Mouse (Mus musculus) embryonic facial prominence, embryonic 12.5 days (tissue): ENCODE data around the gene Olfr510. TPM values are rescaled to one million over a fixed set of nuclear protein-coding genes. Genes with fewer than 3 reads are reported as not detected.
"Not testable (repeated sequence)": the region's sequence is repeated elsewhere in the genome, so short reads cannot be mapped to it uniquely, and the experiment has no call there.

Experiments
- ATAC-seq: fragments of 200-750 bp; cut with Nextera tagmentation; 2 replicates; pipeline ENCODE4 v1.8.0; 2017; ENCODE audit not compliant: insufficient number of reproducible peaks, insufficient read depth, low FRiP score, low TSS enrichment
- H3K27ac ChIP-seq: fragments of 300-500 bp; sonication (generic); 2 replicates; pipeline ENCODE4 v1.5.1; 2016; ENCODE audit warnings: mild to moderate bottlenecking
- H3K27me3 ChIP-seq: fragments of 300-500 bp; sonication (generic); 2 replicates; pipeline ENCODE4 v1.6.1; 2016; ENCODE audit warnings: mild to moderate bottlenecking, moderate library complexity
- H3K36me3 ChIP-seq: fragments of 300-500 bp; sonication (generic); 2 replicates; pipeline ENCODE4 v1.6.1; 2016; ENCODE audit warnings: mild to moderate bottlenecking
- H3K4me1 ChIP-seq: fragments of 300-500 bp; sonication (generic); 2 replicates; pipeline ENCODE4 v1.6.1; 2016
- H3K4me2 ChIP-seq: fragments of 300-500 bp; sonication (generic); replicated peaks from 2 replicates; pipeline ENCODE4 v1.6.1; 2016; ENCODE audit warnings: mild to moderate bottlenecking, moderate library complexity
- H3K4me3 ChIP-seq: fragments of 300-500 bp; sonication (generic); 2 replicates; pipeline ENCODE4 v1.5.1; 2016; ENCODE audit warnings: mild to moderate bottlenecking
- H3K9ac ChIP-seq: fragments of 300-500 bp; sonication (generic); 2 replicates; pipeline ENCODE4 v1.6.1; 2016; ENCODE audit warnings: mild to moderate bottlenecking, moderate library complexity
- H3K9me3 ChIP-seq: fragments of 300-500 bp; sonication (generic); 2 replicates; pipeline ENCODE4 v1.6.1; 2016; ENCODE audit warnings: mild to moderate bottlenecking, moderate library complexity
- WGBS: fragments of 180-500 bp; shearing (Covaris S2); methylation state at CpG from one replicate; pipeline ENCODE4 v1.1.7; 2016; 5-methylcytosine and 5-hydroxymethylcytosine counted together
- polyA plus RNA-seq: library from polyadenylated mRNA; unstranded; fragments of >200 nt; fragmentation: Nextera tagmentation; extraction: Ambion mirVana; gene quantifications from 2 replicates; pipeline ENCODE4 v1.2.1, GENCODE M21; 2016

The Olfr510 gene
- polyA plus RNA-seq = not detected in 2 replicates

DNA sequence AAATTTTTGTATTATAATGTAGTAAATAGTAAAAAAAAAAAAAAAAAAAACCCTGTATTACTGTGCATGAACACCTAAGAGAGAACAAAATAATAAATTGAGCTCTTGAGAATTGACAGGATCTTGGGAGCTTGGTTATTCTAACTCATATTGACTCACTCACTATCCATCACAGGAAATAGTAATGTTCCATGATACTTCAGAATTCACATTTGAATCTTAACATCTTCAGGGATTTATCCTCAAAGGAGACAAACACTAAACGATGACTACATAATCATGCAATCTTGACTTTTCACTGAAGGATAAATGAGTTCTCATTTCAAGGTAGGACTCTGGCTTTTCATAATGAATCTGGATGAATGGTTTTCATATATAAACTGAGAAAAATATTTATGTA lies at the start of gene Olfr510:
TSS of gene Olfr510 (plus strand) at position 301 of the 400 bp plus-strand sequence.
- no peak for ATAC-seq
- Histone ChIP-seq H3K9ac (no peak within 1 kb of the TSS), H3K4me2 (no peak within 1 kb of the TSS), H3K27me3 (no peaks in the 10 kb centered on the region), H3K4me3 (no peak within 1 kb of the TSS), H3K36me3 (no peaks in the 10 kb centered on the region), H3K27ac (no peak within 1 kb of the TSS), H3K4me1 (no peaks in the 10 kb centered on the region), H3K9me3 (no peaks in the 10 kb centered on the region)
- WGBS = 90% methylated on average over 1 of the region's 1 CpGs

DNA sequence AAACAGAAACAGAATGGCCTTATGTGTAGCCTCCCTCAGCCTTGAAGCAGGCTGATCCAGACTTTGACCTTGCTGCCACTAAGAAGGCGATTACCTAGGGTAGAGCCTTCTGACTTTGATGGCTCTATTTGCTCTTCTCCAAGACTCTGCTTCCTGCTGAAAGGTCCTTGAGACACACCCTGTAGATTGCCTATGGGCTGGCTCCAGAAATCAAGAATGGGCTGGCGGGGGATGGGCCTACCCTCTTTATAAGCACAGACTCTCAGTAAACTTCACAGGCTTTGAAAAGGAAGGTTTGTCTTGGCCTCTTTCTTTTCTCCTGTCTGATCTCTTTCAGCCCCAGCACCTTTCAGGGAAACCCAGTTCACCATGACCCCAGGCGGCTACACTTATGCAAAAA lies 49.4 kb upstream of the Olfr510 start:
- 54% methylated on average over 3 of the region's 3 CpGs for WGBS
- not testable (repeated sequence) for H3K27me3 ChIP-seq, H3K27ac ChIP-seq, H3K4me3 ChIP-seq, H3K9me3 ChIP-seq, H3K4me2 ChIP-seq, H3K9ac ChIP-seq, H3K4me1 ChIP-seq, H3K36me3 ChIP-seq, ATAC-seq

DNA sequence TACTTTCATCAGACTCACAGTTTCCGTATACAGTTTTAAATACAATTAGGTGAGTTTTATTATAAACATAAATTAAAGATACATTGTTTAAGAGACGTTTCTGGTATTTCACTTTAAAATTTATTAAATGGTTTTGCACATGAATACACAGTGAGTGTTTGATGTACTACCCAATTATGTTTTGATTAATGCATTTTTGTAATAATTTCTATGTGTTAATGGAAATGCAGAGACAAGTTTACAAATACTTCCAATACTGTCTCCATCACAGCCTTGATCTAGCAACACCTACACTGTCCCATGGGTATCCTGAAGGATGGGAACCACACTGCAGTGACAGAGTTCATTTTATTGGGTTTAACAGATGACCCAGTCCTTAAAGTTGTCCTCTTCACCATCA lies 44.7 kb upstream of the Olfr510 start, which contains the start of gene Olfr507:
TSS of gene Olfr507 (plus strand) at position 301 of the 400 bp plus-strand sequence.
- no peaks in the 10 kb centered on the region for H3K36me3 ChIP-seq
- no peaks in the 10 kb centered on the region for H3K27me3 ChIP-seq
- no peaks in the 10 kb centered on the region for H3K4me1 ChIP-seq
- no peak for ATAC-seq
- WGBS = 80% methylated on average over 2 of the region's 2 CpGs
- no peak within 1 kb of the TSS for H3K9ac ChIP-seq
- H3K4me3 ChIP-seq = no peak within 1 kb of the TSS
- no peaks in the 10 kb centered on the region for H3K9me3 ChIP-seq
- H3K4me2 ChIP-seq = no peak within 1 kb of the TSS
- no peak within 1 kb of the TSS for H3K27ac ChIP-seq

DNA sequence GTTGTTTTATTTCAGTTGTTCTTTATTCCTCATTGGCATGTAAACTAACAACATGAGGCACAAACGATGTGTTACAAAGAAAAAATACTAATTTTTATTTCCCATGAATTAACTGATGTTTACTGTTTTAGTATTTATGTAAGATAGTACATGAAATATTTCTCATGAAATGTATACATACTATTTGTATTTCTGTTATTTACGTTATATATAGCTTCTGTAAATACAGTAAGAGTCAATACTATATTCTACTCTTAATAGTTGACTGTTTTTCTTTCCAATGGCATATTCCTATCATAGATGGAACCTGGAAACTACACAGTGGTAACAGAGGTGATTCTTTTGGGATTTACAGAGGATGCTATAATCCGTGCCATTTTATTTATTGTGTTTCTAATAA lies 36.5 kb upstream of the Olfr510 start, which contains the start of gene Olfr508:
TSS of gene Olfr508 (plus strand) at position 301 of the 400 bp plus-strand sequence.
- Histone ChIP-seq H3K4me2 (no peak within 1 kb of the TSS), H3K9me3 (no peaks in the 10 kb centered on the region), H3K4me3 (no peak within 1 kb of the TSS), H3K27ac (no peak within 1 kb of the TSS), H3K36me3 (no peaks in the 10 kb centered on the region), H3K4me1 (no peaks in the 10 kb centered on the region), H3K9ac (no peak within 1 kb of the TSS), H3K27me3 (no peaks in the 10 kb centered on the region)
- 81% methylated on average over 3 of the region's 3 CpGs for WGBS
- no peak for ATAC-seq

DNA sequence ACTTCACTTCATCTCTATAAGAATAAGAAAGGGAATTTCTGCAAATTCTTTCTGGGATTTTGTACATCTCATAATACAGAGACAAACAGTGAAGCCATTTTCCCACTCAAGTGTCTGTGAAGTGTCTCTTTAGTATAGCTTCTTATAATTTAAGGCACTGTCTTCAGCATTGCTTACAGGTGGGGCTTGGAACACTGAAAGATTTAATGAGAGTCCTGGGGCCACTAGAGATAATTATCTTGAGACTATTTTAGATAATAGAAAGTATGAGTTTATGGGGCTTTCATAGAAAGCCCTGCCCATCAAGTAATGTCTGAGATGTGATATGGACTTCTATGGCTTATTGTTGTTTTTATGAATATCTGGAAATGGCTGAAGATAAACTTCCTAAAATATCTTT lies 14.4 kb upstream of the Olfr510 start, which contains the start of gene Olfr509:
TSS of gene Olfr509 (minus strand) at position 101 of the 400 bp plus-strand sequence.
- Histone ChIP-seq H3K9ac (no peak within 1 kb of the TSS), H3K36me3 (no peaks in the 10 kb centered on the region), H3K9me3 (no peaks in the 10 kb centered on the region), H3K27ac (no peak within 1 kb of the TSS), H3K27me3 (no peaks in the 10 kb centered on the region), H3K4me1 (no peaks in the 10 kb centered on the region), H3K4me3 (no peak within 1 kb of the TSS), H3K4me2 (no peak within 1 kb of the TSS)
- ATAC-seq = no peak

DNA sequence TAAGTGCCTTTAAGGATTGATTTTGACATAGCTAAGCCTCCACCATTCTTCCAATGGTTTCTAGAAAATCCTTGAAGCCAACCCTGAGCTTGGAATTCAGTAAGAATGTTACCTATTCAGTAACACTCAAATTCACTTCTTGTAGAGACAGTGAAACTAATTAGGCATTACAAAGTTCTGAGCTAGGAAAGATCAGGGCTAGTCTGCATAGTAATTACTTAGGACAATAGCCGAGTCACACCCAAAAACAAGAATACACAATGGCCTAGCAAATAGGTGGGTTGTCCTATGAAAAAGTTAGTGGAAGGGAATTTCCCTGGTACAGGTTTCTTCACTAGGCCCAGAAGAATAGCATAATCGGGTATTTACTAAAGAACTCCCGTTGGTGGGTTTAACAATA lies 3.8 kb upstream of the Olfr510 start:
- WGBS = 83% methylated on average over 3 of the region's 3 CpGs
- ATAC-seq = no peak
- Histone ChIP-seq H3K36me3 (no peaks in the 10 kb centered on the region), H3K27ac (no peak overlapping the region), H3K27me3 (no peaks in the 10 kb centered on the region), H3K9ac (no peak overlapping the region), H3K4me3 (no peak overlapping the region), H3K4me1 (no peaks in the 10 kb centered on the region), H3K4me2 (no peak overlapping the region), H3K9me3 (no peaks in the 10 kb centered on the region)

DNA sequence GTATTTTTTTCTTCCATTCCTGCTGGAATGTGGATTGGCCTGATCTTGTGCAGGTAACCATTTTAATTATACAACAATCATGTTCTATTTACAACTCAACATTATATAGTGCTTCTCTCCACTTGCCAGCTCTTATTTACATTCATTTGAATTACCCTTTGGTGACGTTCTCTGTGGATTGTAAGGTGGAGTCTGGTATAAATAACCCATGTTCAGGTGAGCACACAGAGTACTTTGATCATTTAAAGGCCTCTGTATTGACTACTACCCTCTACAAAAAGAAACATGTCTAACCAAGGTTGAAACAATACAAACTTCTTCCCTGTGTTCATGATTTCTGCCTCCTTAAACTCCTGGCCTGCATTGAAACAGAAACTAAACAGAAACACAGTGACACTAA lies 4.8 kb downstream of the Olfr510 start:
- WGBS = 61% methylated on average over 1 of the region's 1 CpGs
- ATAC-seq = no peak

DNA sequence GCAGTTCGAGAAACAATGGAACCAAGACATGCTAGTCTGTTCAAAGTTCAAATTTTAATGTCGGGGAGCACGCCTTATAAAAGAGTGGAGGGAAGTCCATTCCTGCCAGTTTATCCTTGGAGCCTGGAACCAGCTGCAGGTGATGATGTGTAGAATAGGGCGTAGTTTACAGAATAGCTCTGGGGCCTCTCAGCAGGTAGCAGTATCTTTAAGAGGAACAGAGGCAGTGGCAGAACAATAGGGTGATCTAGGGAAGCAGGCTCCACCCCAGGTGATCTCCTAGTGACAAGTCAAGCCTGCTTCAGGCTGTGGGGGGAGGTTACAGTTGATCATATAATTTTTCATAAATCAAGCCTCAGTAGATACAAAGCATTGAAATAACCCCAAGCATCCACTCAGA lies 12.7 kb downstream of the Olfr510 start:
- WGBS = 79% methylated on average over 4 of the region's 4 CpGs
- Histone ChIP-seq H3K27me3 (no peaks in the 10 kb centered on the region), H3K4me2 (no peak overlapping the region), H3K9ac (no peak overlapping the region), H3K4me1 (no peaks in the 10 kb centered on the region), H3K9me3 (no peaks in the 10 kb centered on the region), H3K36me3 (no peaks in the 10 kb centered on the region), H3K4me3 (no peak overlapping the region), H3K27ac (no peak overlapping the region)
- ATAC-seq = no peak

More for the DNA sequence above, 4.8 kb downstream of the Olfr510 start:
- H3K27me3 ChIP-seq = no peaks in the 10 kb centered on the region
- no peak overlapping the region for H3K4me3 ChIP-seq
- H3K9ac ChIP-seq = no peak overlapping the region
- no peaks in the 10 kb centered on the region for H3K36me3 ChIP-seq
- no peaks in the 10 kb centered on the region for H3K9me3 ChIP-seq
- no peak overlapping the region for H3K27ac ChIP-seq
- no peaks in the 10 kb centered on the region for H3K4me1 ChIP-seq
- H3K4me2 ChIP-seq = no peak overlapping the region

DNA sequence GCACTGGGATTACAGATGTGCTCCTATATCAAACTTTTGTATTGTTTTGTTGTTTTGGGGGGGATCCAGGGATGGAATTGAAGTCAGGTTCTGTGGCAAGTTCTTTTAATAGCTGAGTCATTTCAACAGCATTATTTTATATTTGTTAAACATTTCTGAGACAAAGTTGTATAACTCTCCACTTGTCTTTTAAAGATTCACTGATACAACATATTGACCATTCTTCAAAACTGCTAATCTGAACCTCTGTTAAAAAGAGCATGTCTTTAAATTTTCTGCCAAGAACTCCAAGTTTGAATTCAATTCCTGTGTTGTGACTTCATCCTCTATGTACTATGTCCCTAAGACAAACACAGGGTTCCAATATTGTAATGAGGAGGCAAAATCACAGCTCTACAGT lies 46.8 kb downstream of the Olfr510 start, which contains the start of gene Olfr512:
TSS of gene Olfr512 (plus strand) at position 301 of the 400 bp plus-strand sequence.
- Histone ChIP-seq H3K4me1 (no peaks in the 10 kb centered on the region), H3K36me3 (no peaks in the 10 kb centered on the region), H3K9ac (no peak within 1 kb of the TSS), H3K9me3 (no peaks in the 10 kb centered on the region), H3K27ac (no peak within 1 kb of the TSS), H3K4me3 (no peak within 1 kb of the TSS), H3K27me3 (no peaks in the 10 kb centered on the region), H3K4me2 (no peak within 1 kb of the TSS)
- no peak for ATAC-seq

Other genes with a start within 250 kb of the Olfr510 start
- not detected in 2 replicates for gene Olfr497, start 246.0 kb upstream of the Olfr510 start, polyA plus RNA-seq
- not detected in 2 replicates for gene Olfr498, start 201.1 kb upstream of the Olfr510 start, polyA plus RNA-seq
- gene Olfr502, start 141.4 kb upstream of the Olfr510 start, polyA plus RNA-seq = not detected in 2 replicates
- gene Olfr503, start 121.9 kb upstream of the Olfr510 start, polyA plus RNA-seq = not detected in 2 replicates
- gene Olfr504, start 100.6 kb upstream of the Olfr510 start, polyA plus RNA-seq = not detected in 2 replicates
- gene Olfr506, start 55.6 kb upstream of the Olfr510 start, polyA plus RNA-seq = not detected in 2 replicates
- not detected in 2 replicates for gene Olfr507, start 44.6 kb upstream of the Olfr510 start, polyA plus RNA-seq
- not detected in 2 replicates for gene Olfr508, start 36.4 kb upstream of the Olfr510 start, polyA plus RNA-seq
- 0.10 TPM in 1 of 2 replicates, not detected in the other for gene Olfr509, start 14.5 kb upstream of the Olfr510 start, polyA plus RNA-seq
- gene Olfr512, start 46.9 kb downstream of the Olfr510 start, polyA plus RNA-seq = not detected in 2 replicates
- not detected in 2 replicates for gene Olfr513, start 84.6 kb downstream of the Olfr510 start, polyA plus RNA-seq
- not detected in 2 replicates for gene Olfr514, start 159.6 kb downstream of the Olfr510 start, polyA plus RNA-seq
- gene Olfr516, start 184.1 kb downstream of the Olfr510 start, polyA plus RNA-seq = not detected in 2 replicates
- gene Olfr517, start 206.0 kb downstream of the Olfr510 start, polyA plus RNA-seq = not detected in 2 replicates
- gene Olfr518, start 218.6 kb downstream of the Olfr510 start, polyA plus RNA-seq = not detected in 2 replicates
- not detected in 2 replicates for gene Olfr519, start 228.0 kb downstream of the Olfr510 start, polyA plus RNA-seq